Mouse (Mus musculus) ES-Bruce4 (cell line): ENCODE results near the gene 4930505A04Rik.

ENCODE experiments used
- CTCF ChIP-seq: IDR thresholded peaks from one replicate; pipeline ENCODE4 v1.8.1; 2011; ENCODE audit warnings: low read depth, low read length
- EP300 ChIP-seq: IDR thresholded peaks from 2 replicates; pipeline ENCODE4 v1.6.1; 2011; ENCODE audit warnings: low read depth, low read length; ENCODE audit not compliant: insufficient read depth
- POLR2A ChIP-seq: IDR thresholded peaks from one replicate; pipeline ENCODE4 v1.8.1; 2011; ENCODE audit warnings: low read length; ENCODE audit not compliant: insufficient read depth

- TF ChIP-seq CTCF (no peak), EP300 (no peak), POLR2A (no peak)
Observed at GRCm38 (mm10) chr11:30483286-30483685, 11.7 kb upstream of the 4930505A04Rik start.
